Mouse (Mus musculus) stomach, postnatal 0 days (tissue): ENCODE measurements around the gene Creld2. TPM values are rescaled to one million over a fixed set of nuclear protein-coding genes. Genes with fewer than 3 reads are reported as not detected.

Source experiments
- ATAC-seq: fragments of 200-750 bp; cut with Nextera tagmentation; 2 replicates; pipeline ENCODE4 v1.8.0; 2017; ENCODE audit not compliant: low FRiP score, low TSS enrichment
- DNase-seq: peaks from one replicate; pipeline ENCODE4 v3.0.0-alpha.2; 2016; ENCODE audit warnings: low spot score
- H3K27ac ChIP-seq: fragments of 300-500 bp; sonication (generic); replicated peaks from 2 replicates; pipeline ENCODE4 v1.5.1; 2014; ENCODE audit warnings: mild to moderate bottlenecking, control low read depth
- H3K27me3 ChIP-seq: fragments of 300-500 bp; sonication (generic); 2 replicates; pipeline ENCODE4 v1.6.1; 2014; ENCODE audit warnings: low read length; ENCODE audit not compliant: control insufficient read depth, insufficient read depth
- H3K36me3 ChIP-seq: fragments of 300-500 bp; sonication (generic); 2 replicates; pipeline ENCODE4 v1.6.1; 2014; ENCODE audit warnings: low read length, mixed read lengths; ENCODE audit not compliant: control insufficient read depth, insufficient read depth
- H3K4me1 ChIP-seq: fragments of 300-500 bp; sonication (generic); replicated peaks from 2 replicates; pipeline ENCODE4 v1.6.1; 2014; ENCODE audit warnings: antibody characterized with exemption; ENCODE audit not compliant: control insufficient read depth, insufficient read depth
- H3K4me2 ChIP-seq: fragments of 300-500 bp; sonication (generic); replicated peaks from 2 replicates; pipeline ENCODE4 v1.6.1; 2014; ENCODE audit warnings: low read depth, mild to moderate bottlenecking, control low read depth, moderate library complexity
- H3K4me3 ChIP-seq: fragments of 300-500 bp; sonication (generic); 2 replicates; pipeline ENCODE4 v1.5.1; 2014; ENCODE audit warnings: low read depth, low read length, control low read depth
- H3K9ac ChIP-seq: fragments of 300-500 bp; sonication (generic); 2 replicates; pipeline ENCODE4 v1.6.1; 2014; ENCODE audit warnings: mild to moderate bottlenecking, low read length, control low read depth, mixed read lengths
- H3K9me3 ChIP-seq: fragments of 300-500 bp; sonication (generic); 2 replicates; pipeline ENCODE4 v1.6.1; 2016; ENCODE audit warnings: low read length; ENCODE audit not compliant: control insufficient read depth
- CTCF ChIP-seq: IDR thresholded peaks from 2 replicates; pipeline ENCODE4 v1.5.1; 2016; ENCODE audit warnings: antibody characterized with exemption, low read depth, mild to moderate bottlenecking, moderate library complexity
- EP300 ChIP-seq: optimal IDR thresholded peaks from 2 replicates; pipeline ENCODE3; 2016; ENCODE audit warnings: antibody characterized with exemption
- WGBS: fragments of 180-500 bp; shearing (Covaris S2); extraction: QIAGEN DNeasy Blood & Tissue Kit; methylation state at CpG from one replicate; pipeline ENCODE4 v1.1.7; 2014; 5-methylcytosine and 5-hydroxymethylcytosine counted together
- polyA plus RNA-seq: library from polyadenylated mRNA; unstranded; fragments of >200 nt; fragmentation: Nextera tagmentation; extraction: Ambion mirVana; gene quantifications from 2 replicates; pipeline ENCODE4 v1.2.1, GENCODE M21; 2015

The Creld2 gene
- polyA plus RNA-seq, 1 experiment from 2014 or later = 93.2 TPM

GRCm38 (mm10) chr15:88853106-88853505 is 33.7 kb downstream of the Creld2 start:
- peak overlapping the region; percentile 89 for H3K27ac ChIP-seq
- no peak overlapping the region for H3K4me2 ChIP-seq
- no peak overlapping the region for H3K4me3 ChIP-seq
- DNase-seq (no peak), ATAC-seq (no peak)
- no peaks in the 10 kb centered on the region for H3K36me3 ChIP-seq
- H3K9me3 ChIP-seq = no peaks in the 10 kb centered on the region
- TF ChIP-seq CTCF = no peak
- TF ChIP-seq EP300 = no peak
- H3K9ac ChIP-seq = no peak overlapping the region
- H3K27me3 ChIP-seq = no peaks in the 10 kb centered on the region
- WGBS = 53% methylated on average over 9 of the region's 9 CpGs
- H3K4me1 ChIP-seq = peaks cover 11% of the 10 kb centered on the region

GRCm38 (mm10) chr15:88854119-88854968 is 34.9 kb downstream of the Creld2 start:
- Histone ChIP-seq H3K9ac (no peak overlapping the region), H3K4me2 (no peak overlapping the region), H3K36me3 (no peaks in the 10 kb centered on the region), H3K4me3 (no peak overlapping the region), H3K4me1 (peaks cover 9% of the 10 kb centered on the region), H3K27me3 (no peaks in the 10 kb centered on the region), H3K27ac (peak overlapping the region; percentile 35), H3K9me3 (no peaks in the 10 kb centered on the region)
- WGBS = 34% methylated on average over 6 of the region's 6 CpGs
- DNase-seq = no peak
- TF ChIP-seq CTCF = no peak
- no peak for TF ChIP-seq EP300
- no peak for ATAC-seq

- H3K4me2 ChIP-seq = no peak overlapping the region
These were observed 35.8 kb downstream of the Creld2 start for GRCm38 (mm10) chr15:88854969-88855830.

GRCm38 (mm10) chr15:88855896-88856417 is 36.5 kb downstream of the Creld2 start:
- no peaks in the 10 kb centered on the region for H3K9me3 ChIP-seq
- no peak overlapping the region for H3K4me2 ChIP-seq
- no peaks in the 10 kb centered on the region for H3K27me3 ChIP-seq
- H3K4me1 ChIP-seq = peaks cover 9% of the 10 kb centered on the region
- ATAC-seq (no peak), DNase-seq (no peak)
- no peaks in the 10 kb centered on the region for H3K36me3 ChIP-seq
- TF ChIP-seq CTCF (no peak), EP300 (no peak)
- H3K9ac ChIP-seq = no peak overlapping the region
- H3K4me3 ChIP-seq = no peak overlapping the region
- WGBS = 63% methylated on average over 6 of the region's 6 CpGs
- peak overlapping the region; percentile 65; the same call in 1 of the 2 replicates for H3K27ac ChIP-seq

More at GRCm38 (mm10) chr15:88854969-88855830, 35.8 kb downstream of the Creld2 start:
- H3K9me3 ChIP-seq = no peaks in the 10 kb centered on the region
- no peak for TF ChIP-seq EP300
- TF ChIP-seq CTCF = no peak
- 56% methylated on average over 15 of the region's 15 CpGs for WGBS
- no peaks in the 10 kb centered on the region for H3K36me3 ChIP-seq
- peak overlapping the region; percentile 65; the same call in 1 of the 2 replicates for H3K27ac ChIP-seq
- DNase-seq (no peak), ATAC-seq (no peak)
- peaks cover 9% of the 10 kb centered on the region for H3K4me1 ChIP-seq
- no peaks in the 10 kb centered on the region for H3K27me3 ChIP-seq
- no peak overlapping the region for H3K9ac ChIP-seq
- H3K4me3 ChIP-seq = no peak overlapping the region

GRCm38 (mm10) chr15:88856613-88857012 is 37.2 kb downstream of the Creld2 start:
- Histone ChIP-seq H3K9me3 (no peaks in the 10 kb centered on the region), H3K27ac (no peak overlapping the region), H3K36me3 (no peaks in the 10 kb centered on the region), H3K4me2 (no peak overlapping the region), H3K4me1 (peaks cover 9% of the 10 kb centered on the region), H3K4me3 (no peak overlapping the region), H3K9ac (no peak overlapping the region), H3K27me3 (no peaks in the 10 kb centered on the region)
- TF ChIP-seq EP300 = no peak
- TF ChIP-seq CTCF = no peak
- DNase-seq (no peak), ATAC-seq (no peak)
- WGBS = 72% methylated on average over 5 of the region's 5 CpGs
